Mouse (Mus musculus) testis, adult 2 months (tissue): ENCODE data around the gene Zcchc24.

Source experiments
- CTCF ChIP-seq: fragments of 200-500 bp; IDR thresholded peaks from 2 replicates; pipeline ENCODE4 v1.5.1; 2012; ENCODE audit warnings: low read depth, mild to moderate bottlenecking, inconsistent platforms, low read length, moderate library complexity; ENCODE audit not compliant: control insufficient read depth, insufficient read depth, insufficient replicate concordance
- POLR2A ChIP-seq: fragments of 200-500 bp; IDR thresholded peaks from 2 replicates; pipeline ENCODE4 v1.6.1; 2012; ENCODE audit warnings: low read depth, mild to moderate bottlenecking, inconsistent platforms, low read length, moderate library complexity; ENCODE audit not compliant: control insufficient read depth

GRCm38 (mm10) chr14:25711602-25712001, 57.2 kb downstream of the Zcchc24 start:
- no peak for TF ChIP-seq CTCF
- no peak for TF ChIP-seq POLR2A
